Mouse (Mus musculus) inflammation-experienced regulatory T-cells, adult 6 months (primary cell): ENCODE results near the gene Trpv1. TPM values are rescaled to one million over a fixed set of nuclear protein-coding genes. Genes with fewer than 3 reads are reported as not detected.

Experiments used
- ATAC-seq: one replicate; pipeline ENCODE4 v1.8.0; 2017
- polyA plus RNA-seq, 3 experiments: library from polyadenylated mRNA; unstranded; fragments of 100-300 nt; shearing (Covaris generic); gene quantifications; one replicate each; pipeline ENCODE4 v1.2.1; 2017

The Trpv1 gene
- polyA plus RNA-seq, 3 experiments from 2014 or later, result not detected

DNA sequence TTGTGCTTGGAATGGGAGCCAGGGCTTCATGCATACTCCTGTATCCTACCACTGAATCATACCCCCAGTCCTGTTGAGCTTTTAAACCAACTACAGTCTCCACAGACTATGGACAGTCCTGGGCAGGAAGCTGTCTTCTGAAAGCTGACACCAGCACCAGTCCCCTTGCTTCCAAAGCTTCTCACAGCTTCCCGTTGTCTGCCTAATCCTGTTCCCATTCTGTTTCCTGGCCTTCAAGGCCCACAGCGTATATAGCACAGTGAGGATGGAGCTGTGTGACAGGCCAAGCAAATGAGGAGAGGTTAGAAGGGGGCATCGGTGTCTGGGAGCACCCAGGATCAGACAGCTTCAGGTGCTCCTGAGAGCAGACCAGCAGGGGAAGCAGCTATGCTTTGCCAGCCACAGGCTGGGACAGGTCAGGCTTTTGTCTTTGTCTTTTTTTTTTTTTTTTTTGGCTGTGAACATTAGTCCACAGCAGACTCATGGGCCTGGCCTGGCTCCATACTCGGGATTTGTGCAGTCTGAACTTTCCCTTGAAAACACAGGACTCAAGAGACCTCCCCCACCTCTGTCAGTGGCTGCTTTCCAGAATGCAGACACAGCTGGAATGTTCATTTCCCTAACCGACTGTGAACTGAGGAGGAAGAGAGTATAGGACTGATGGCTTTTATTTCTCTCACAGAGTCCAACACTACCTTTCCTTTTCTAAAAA, 2.1 kb downstream of the Trpv1 start:
- ATAC-seq, result no peak

- no peak for ATAC-seq
Measured at GRCm38 (mm10) chr11:73236731-73237130, 2.6 kb downstream of the Trpv1 start.

DNA sequence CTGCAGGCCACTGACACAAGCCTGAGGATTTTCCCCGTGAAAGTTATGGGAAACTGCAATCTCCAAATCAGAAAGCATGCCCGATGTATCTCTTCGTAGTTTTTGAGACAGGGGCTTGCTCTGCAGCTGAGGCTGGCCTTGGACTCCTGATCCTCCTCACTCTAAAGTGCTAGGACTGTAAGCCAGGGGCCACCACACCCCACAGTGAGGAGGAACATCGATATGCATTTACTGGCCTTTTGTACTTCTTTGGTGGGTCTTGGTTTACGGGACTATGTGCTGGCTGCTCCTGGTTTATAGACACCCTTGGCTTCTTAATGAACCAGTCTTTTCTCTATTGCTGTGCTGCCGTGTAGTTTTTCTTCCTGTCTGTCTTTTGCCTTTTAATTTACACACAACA, 8.1 kb downstream of the Trpv1 start:
- ATAC-seq, result no peak

GRCm38 (mm10) chr11:73242777-73243176, 8.7 kb downstream of the Trpv1 start:
- ATAC-seq, result no peak

DNA sequence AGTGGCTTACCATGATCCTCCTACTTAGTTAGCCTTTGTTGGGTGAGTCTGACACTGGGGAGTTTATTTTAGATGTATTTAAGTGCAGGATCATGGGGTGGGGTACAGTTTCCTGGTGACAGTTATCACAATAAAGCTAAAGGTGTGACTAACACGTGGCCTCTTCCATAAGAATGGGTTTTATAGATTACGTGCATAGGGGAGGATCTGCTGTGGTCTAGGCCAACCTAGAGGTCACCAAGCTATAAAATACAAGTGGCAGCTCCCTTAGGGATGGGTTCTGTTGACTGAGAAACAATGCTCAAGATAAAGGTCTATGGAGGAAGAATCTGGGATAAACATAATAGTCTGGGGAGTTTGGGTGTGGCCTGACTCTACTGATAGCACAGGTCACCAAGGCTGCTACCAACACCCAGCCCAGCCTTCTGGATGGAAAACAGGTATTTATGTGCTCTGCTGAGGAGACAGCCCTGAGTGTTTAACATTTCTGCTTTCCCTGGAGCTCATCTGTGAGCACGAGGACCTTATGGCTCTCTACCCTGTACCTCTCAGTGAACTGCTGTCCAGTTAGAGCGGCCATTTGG, 23.4 kb downstream of the Trpv1 start:
- ATAC-seq, result no peak

DNA sequence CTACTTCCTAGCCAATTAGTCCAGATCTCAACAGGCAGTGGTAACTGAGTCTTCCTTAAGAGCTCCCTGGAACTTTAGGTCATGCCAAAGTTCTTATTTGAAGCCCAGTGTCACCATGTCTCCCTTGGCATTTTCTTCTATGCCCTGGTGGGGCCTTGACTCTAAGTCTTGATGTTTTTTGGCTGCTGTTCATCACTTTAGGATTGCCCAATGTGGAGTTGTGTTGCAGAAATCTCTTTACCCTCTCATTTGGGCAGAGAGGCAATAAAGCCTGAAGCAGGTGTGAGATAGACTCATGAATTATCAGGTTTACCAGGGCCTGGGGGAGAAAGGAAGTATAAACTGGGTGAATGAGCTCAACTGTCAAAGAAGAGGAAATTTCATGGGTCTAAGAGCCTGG, 24.6 kb downstream of the Trpv1 start:
- no peak for ATAC-seq

DNA sequence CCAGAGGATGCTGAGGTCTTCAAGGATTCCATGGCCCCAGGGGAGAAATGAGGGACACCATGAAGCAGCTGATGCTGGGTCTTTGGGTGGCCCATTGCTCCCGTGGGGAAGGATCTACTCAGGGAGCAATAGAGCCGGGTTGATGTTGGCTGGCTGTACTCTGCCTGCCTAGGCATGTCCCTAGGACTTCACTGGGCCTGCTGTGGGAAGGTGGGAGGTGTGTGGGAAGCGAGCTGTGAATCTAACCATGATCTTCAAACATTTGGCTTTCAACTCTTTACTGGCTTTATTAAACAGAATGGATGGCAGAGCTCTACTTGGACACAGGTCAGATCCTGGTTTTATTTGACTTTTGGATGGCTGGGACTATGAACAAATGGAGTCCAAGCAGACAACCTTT, 26.4 kb downstream of the Trpv1 start:
- ATAC-seq, result no peak

GRCm38 (mm10) chr11:73261385-73261784, 27.3 kb downstream of the Trpv1 start:
- no peak for ATAC-seq

- ATAC-seq, result no peak
Measured at GRCm38 (mm10) chr11:73267267-73267666, 33.2 kb downstream of the Trpv1 start, which contains the start of gene Trpv3. Trpv3 (plus strand) TSS chr11:73267388.

DNA sequence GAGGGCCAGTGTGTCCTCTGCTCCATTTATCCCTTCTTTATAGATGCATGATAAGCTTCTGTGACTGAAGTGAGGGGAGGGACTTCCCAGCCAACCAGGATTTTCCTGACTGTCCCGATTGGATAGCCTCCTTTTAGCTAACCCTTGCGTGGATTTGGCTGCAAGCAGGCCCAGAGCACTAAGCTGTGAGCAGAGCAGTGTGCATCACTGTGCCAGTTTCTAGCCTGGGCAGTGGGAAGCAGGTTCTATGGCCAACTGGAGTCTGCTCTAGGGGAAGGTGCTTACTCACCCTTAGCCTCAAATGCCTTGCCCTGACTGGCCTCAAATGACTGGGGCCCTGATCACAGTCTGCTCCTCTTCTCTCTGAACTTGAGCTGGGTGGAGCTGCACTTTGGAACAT, 40.7 kb downstream of the Trpv1 start:
- ATAC-seq, result no peak

- no peak for ATAC-seq
Measured at GRCm38 (mm10) chr11:73280710-73281109, 46.6 kb downstream of the Trpv1 start.

DNA sequence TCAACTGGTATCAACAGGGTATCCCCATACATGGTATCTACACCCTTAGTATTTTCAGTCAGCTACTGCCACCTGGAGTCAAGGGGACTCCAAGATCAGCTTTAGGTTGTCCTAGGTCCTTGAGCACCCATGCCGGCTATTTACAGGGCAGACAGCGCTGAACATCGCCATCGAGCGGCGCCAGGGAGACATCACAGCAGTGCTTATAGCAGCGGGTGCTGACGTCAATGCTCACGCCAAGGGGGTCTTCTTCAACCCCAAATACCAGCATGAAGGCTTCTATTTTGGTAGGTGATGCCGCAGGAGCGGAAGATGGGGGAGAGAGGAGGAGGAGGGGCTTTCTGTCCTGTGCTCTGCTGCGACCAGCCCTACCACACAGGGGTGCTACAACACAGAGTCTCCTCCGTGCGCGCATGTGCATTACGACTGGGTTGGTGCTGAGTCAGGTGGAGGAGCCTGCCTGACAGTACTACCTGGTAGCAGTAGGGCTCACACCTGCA, 47.5 kb downstream of the Trpv1 start:
- peak; percentile 65 for ATAC-seq

GRCm38 (mm10) chr11:73283369-73283768, 49.3 kb downstream of the Trpv1 start:
- no peak for ATAC-seq

DNA sequence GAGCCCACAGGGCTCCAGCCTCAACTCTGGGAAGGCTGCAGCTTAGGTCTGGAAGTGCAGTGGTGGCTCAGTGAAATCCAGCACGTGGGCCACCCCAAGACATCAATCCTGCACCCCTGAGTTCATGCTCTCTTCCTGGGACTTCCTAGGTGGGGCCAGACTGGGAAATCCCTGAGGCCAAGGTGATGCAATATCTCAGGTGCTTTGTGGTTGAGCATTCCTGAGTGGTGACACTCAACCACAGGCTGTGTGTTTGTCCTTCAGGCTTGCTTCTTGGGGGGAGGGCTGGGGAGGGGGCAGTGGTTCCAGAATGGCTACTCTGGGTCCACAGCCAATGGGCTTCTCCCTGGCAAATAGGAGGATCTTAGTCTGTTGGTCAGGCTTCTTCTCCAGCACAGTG, 49.8 kb downstream of the Trpv1 start:
- no peak for ATAC-seq

DNA sequence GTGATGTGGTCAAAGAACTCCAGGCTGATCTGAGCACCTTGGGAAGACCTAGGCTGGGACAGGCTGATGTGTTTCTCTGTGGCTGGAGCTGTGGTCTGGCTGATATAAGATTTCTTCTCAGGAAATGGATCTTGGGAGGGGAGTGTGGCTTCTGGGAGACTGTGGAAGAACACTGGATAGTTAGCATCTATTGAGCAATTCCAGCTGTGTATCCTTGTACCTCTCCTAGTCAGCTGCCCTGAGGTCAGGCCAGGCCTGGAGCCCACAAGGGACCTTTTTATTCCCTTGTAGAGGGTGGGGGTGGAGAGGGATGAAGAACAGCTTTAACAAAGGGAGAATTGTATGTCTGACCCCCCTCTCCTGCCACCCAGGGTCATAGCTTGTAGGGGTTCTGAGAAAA, 50.3 kb downstream of the Trpv1 start:
- no peak for ATAC-seq

DNA sequence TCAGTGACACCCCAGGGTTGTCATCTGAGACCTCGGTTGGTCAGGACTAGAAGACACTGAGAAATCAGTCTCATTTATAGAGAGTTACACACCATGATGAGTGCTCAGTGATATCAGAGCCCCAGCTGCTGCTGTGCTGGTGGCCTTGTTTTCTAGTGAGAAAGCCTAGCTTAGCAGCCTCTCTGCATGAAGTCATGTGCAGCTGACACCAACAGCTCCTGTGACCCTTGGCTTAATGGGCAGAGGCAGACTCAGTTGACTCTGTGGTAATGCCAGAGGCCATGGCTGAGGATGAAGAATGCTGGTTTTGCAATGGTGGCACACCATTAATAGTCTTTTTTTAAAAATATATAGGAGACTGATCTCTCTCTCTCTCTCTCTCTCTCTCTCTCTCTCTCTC, 55.5 kb downstream of the Trpv1 start:
- no peak for ATAC-seq

- no peak for ATAC-seq
Measured at GRCm38 (mm10) chr11:73303123-73303522, 69.0 kb downstream of the Trpv1 start.

Other genes with a start within 250 kb of the Trpv1 start
- not detected for gene P2rx1, start 235.2 kb upstream of the Trpv1 start, polyA plus RNA-seq
- gene Camkk1, start 215.3 kb upstream of the Trpv1 start, polyA plus RNA-seq, result 1 to 10 TPM in 2 of 3 experiments, under 1 TPM in 1; 0.92 to 3.2 (median 3.0) TPM
- 10 to 100 TPM; 12.6 to 21.1 (median 19.4) TPM for gene Ncbp3, start 186.5 kb upstream of the Trpv1 start, polyA plus RNA-seq
- gene Itgae, start 143.7 kb upstream of the Trpv1 start, polyA plus RNA-seq, result 100 to 1,000 TPM in 2 of 3 experiments, 10 to 100 TPM in 1; 30.7 to 110 (median 101) TPM
- gene Haspin, start 96.0 kb upstream of the Trpv1 start, polyA plus RNA-seq, result 10 to 100 TPM in 1 of 3 experiments, 1 to 10 TPM in 2; 6.7 to 11.1 (median 8.1) TPM
- under 1 TPM in 2 of 3 experiments, not detected in 1; 0.23 to 0.24 TPM for gene P2rx5, start 73.9 kb upstream of the Trpv1 start, polyA plus RNA-seq
- 10 to 100 TPM; 43.7 to 57.0 (median 49.4) TPM for gene Emc6, start 57.3 kb upstream of the Trpv1 start, polyA plus RNA-seq
- 10 to 100 TPM; 20.9 to 43.7 (median 25.2) TPM for gene Tax1bp3, start 57.2 kb upstream of the Trpv1 start, polyA plus RNA-seq
- gene Ctns, start 35.2 kb upstream of the Trpv1 start, polyA plus RNA-seq, result 10 to 100 TPM in 2 of 3 experiments, 1 to 10 TPM in 1; 7.4 to 11.4 (median 11.3) TPM
- 1 to 10 TPM; 1.7 to 3.3 (median 2.7) TPM for gene Shpk, start 34.8 kb upstream of the Trpv1 start, polyA plus RNA-seq
- not detected for gene Trpv3, start 33.1 kb downstream of the Trpv1 start, polyA plus RNA-seq
- gene Aspa, start 95.3 kb downstream of the Trpv1 start, polyA plus RNA-seq, result not detected
- gene Gm49340, start 95.4 kb downstream of the Trpv1 start, polyA plus RNA-seq, result not detected
- not detected for gene Spata22, start 95.4 kb downstream of the Trpv1 start, polyA plus RNA-seq
- gene Olfr20, start 116.5 kb downstream of the Trpv1 start, polyA plus RNA-seq, result not detected
- not detected for gene Olfr376, start 137.0 kb downstream of the Trpv1 start, polyA plus RNA-seq
- not detected for gene Olfr1, start 165.3 kb downstream of the Trpv1 start, polyA plus RNA-seq
- gene Olfr378, start 194.2 kb downstream of the Trpv1 start, polyA plus RNA-seq, result not detected
- gene Olfr380, start 223.2 kb downstream of the Trpv1 start, polyA plus RNA-seq, result not detected